Mouse (Mus musculus) liver, embryonic 15.5 days (tissue): ENCODE results near the gene Prr15l. TPM values are rescaled to one million over a fixed set of nuclear protein-coding genes. Genes with fewer than 3 reads are reported as not detected.

Experiments
- ATAC-seq: fragments of 200-750 bp; cut with Nextera tagmentation; 2 replicates; pipeline ENCODE4 v1.8.0; 2017; ENCODE audit warnings: moderate number of reproducible peaks, mild to moderate bottlenecking, moderate library complexity; ENCODE audit not compliant: insufficient read depth
- H3K27ac ChIP-seq: fragments of 300-500 bp; sonication (generic); replicated peaks from 2 replicates; pipeline ENCODE4 v1.5.1; 2015; ENCODE audit warnings: mild to moderate bottlenecking, inconsistent platforms
- H3K27me3 ChIP-seq: fragments of 300-500 bp; sonication (generic); 2 replicates; pipeline ENCODE4 v1.6.1; 2015; ENCODE audit warnings: mild to moderate bottlenecking, inconsistent platforms
- H3K36me3 ChIP-seq: fragments of 300-500 bp; sonication (generic); replicated peaks from 2 replicates; pipeline ENCODE4 v1.6.1; 2015; ENCODE audit warnings: moderate library complexity, mild to moderate bottlenecking, inconsistent platforms
- H3K4me1 ChIP-seq: fragments of 300-500 bp; sonication (generic); replicated peaks from 2 replicates; pipeline ENCODE4 v1.6.1; 2015; ENCODE audit warnings: inconsistent platforms
- H3K4me2 ChIP-seq: fragments of 300-500 bp; sonication (generic); 2 replicates; pipeline ENCODE4 v1.6.1; 2015; ENCODE audit warnings: moderate library complexity, mild to moderate bottlenecking, inconsistent platforms
- H3K4me3 ChIP-seq: fragments of 300-500 bp; sonication (generic); replicated peaks from 2 replicates; pipeline ENCODE4 v1.5.1; 2015; ENCODE audit warnings: mild to moderate bottlenecking, inconsistent platforms
- H3K9ac ChIP-seq: fragments of 300-500 bp; sonication (generic); 2 replicates; pipeline ENCODE4 v1.6.1; 2015; ENCODE audit warnings: moderate library complexity, mild to moderate bottlenecking, inconsistent platforms
- H3K9me3 ChIP-seq: fragments of 300-500 bp; sonication (generic); replicated peaks from 2 replicates; pipeline ENCODE4 v1.6.1; 2016; ENCODE audit warnings: inconsistent platforms
- WGBS: fragments of 180-500 bp; shearing (Covaris S2); methylation state at CpG from one replicate; pipeline ENCODE4 v1.1.7; 2015; ENCODE audit warnings: mixed read lengths; ENCODE audit not compliant: insufficient replicate concordance; 5-methylcytosine and 5-hydroxymethylcytosine counted together
- polyA plus RNA-seq: library from polyadenylated mRNA; unstranded; fragments of >200 nt; fragmentation: Nextera tagmentation; extraction: Ambion mirVana; gene quantifications from 2 replicates; pipeline ENCODE4 v1.2.1, GENCODE M21; 2015

Prr15l gene
- polyA plus RNA-seq, 1 experiment from 2014 or later, result 5.9 TPM

DNA sequence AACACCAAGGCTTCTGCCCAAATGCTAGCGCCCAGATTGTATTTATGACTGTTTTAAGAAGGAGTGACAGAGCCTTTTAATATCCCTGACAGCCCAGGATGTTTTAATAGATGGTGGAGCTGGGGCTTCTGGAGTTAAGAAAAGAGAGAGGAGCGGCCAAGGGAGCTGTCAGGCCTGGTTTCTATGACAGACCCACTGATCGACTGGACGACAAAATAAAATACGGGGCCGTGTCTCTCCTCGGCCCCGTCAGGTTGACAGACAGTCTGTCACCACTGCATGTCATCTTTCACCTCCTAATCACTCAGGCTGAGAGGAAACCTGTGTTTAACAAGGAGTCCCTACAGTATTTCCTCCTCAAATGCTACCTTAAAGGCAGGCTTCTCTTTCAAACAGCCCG is 26.6 kb upstream of the Prr15l start:
- Histone ChIP-seq H3K4me1 (no peaks in the 10 kb centered on the region), H3K27ac (no peak overlapping the region), H3K36me3 (no peaks in the 10 kb centered on the region), H3K9me3 (no peaks in the 10 kb centered on the region), H3K4me3 (no peak overlapping the region), H3K4me2 (no peak overlapping the region), H3K27me3 (peaks cover 11% of the 10 kb centered on the region; the same call in 1 of the 2 replicates), H3K9ac (no peak overlapping the region)
- ATAC-seq, result no peak
- WGBS, result 72% methylated on average over 9 of the region's 9 CpGs

DNA sequence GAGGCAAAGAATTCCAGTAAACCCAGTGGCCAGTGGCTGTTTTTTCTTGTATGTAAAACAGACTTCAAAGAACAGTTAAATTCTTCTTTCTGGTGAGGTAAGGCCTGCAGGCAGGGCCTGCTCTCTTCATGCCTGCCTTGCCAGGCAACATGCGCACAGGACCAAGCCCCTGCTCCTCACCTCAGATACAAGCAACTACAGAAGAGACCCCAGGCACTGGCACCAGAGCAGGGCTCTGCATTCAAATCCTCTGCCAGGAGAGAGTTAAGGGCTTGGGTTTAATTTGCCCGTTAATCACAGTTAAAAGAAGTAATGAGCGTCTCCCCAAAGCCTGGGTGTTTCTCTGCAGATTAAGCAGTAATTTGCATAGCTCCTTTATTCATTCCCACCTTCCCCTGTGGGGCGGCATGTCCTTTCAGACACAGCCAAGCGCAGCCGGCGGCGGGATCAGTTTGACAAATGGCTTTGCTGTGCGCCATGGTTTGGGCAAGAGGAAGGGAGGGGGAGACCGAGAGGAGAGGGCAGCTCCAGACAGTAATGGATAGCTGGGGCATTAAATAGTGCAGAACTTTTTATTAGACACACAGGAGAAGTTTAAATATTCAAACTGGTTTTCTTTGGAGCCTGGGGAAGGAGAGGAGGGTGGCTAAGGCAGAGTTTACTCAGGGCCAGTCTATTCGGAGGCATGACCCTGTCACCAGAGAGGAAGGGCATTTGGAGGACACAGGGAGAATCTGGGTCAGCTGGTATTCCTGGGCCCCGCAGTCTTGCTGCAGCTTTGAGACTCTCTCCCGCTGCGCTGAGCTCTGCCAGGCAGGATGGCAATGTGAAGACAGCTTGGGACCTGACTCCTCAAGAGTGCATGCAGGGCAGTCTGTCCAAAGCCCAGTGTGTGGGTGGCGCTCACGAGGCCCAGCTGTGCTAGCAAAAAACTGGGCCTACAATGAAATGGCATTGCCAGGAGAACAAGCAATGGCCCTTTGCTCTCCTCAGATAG is 25.0 kb upstream of the Prr15l start:
- 48% methylated on average over 16 of the region's 16 CpGs for WGBS

DNA sequence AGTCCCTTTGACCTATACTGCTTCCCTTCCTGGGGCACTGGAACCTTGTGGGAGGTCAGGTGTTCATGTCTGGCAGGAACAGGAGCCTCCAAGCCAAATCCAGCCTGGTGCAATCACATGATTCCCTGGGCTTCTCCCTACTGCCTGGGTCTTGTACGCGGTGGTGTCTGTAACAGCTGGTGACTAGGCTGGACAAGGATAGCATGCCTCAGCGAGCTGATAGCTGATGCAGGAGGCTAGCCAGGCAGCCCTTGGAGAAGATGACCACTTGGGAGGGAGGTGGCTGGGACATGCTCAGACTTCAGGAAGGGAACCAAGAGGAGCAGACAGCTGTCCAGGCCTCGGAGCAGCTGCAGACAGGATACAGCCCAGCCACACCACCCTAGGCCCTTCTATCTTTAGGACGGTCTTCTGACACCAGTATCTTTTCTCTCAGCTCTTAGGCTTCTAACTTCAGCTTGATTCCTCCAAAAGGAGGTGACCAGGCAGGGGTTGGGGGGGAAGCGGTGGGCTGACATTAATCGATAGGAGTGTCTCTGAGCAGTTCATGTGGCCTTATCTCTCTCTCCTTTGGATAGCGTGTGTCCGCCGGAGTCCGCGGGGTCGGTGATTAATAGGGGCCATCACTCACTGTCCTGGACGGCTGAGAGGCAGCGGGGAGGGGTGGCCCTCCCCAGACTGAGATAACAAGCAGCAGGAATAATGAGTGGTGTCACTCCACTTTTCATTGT is 21.3 kb upstream of the Prr15l start:
- no peaks in the 10 kb centered on the region for H3K9me3 ChIP-seq
- no peak overlapping the region for H3K4me2 ChIP-seq
- H3K27me3 ChIP-seq, result peaks cover 5% of the 10 kb centered on the region; the same call in 1 of the 2 replicates
- no peak for ATAC-seq
- H3K27ac ChIP-seq, result no peak overlapping the region
- no peak overlapping the region for H3K9ac ChIP-seq
- 39% methylated on average over 15 of the region's 15 CpGs for WGBS
- H3K36me3 ChIP-seq, result peaks cover 45% of the 10 kb centered on the region
- no peak overlapping the region for H3K4me3 ChIP-seq
- peaks cover 18% of the 10 kb centered on the region for H3K4me1 ChIP-seq

More for the DNA sequence above, 25.0 kb upstream of the Prr15l start:
- Histone ChIP-seq H3K9ac (no peak overlapping the region), H3K4me2 (no peak overlapping the region), H3K9me3 (no peaks in the 10 kb centered on the region), H3K4me3 (no peak overlapping the region), H3K27me3 (peaks cover 11% of the 10 kb centered on the region; the same call in 1 of the 2 replicates), H3K27ac (no peak overlapping the region), H3K36me3 (peaks cover 15% of the 10 kb centered on the region), H3K4me1 (peaks cover 10% of the 10 kb centered on the region; the same call in 1 of the 2 replicates)
- no peak for ATAC-seq

DNA sequence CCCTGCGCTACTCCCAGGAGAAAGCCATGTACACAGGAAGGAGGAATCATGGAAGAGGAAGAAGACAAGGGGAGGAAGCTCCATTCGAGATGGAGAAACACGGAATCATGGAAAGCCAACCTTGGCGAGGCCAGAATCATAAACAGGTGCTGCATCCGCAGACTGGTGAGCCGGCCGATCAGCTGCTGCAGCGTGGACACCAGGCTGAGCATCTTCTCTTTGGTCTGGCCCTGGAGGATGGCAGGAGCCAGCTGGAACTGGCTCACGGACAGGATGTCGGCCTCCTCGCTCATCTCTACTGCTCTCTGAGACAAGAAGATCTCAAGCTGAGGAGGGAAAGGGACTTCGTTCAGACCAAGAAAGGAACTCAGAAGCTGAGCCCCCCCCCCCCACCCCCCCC is 19.3 kb upstream of the Prr15l start:
- WGBS, result 82% methylated on average over 12 of the region's 12 CpGs
- no peak for ATAC-seq
- peaks cover 52% of the 10 kb centered on the region for H3K36me3 ChIP-seq

DNA sequence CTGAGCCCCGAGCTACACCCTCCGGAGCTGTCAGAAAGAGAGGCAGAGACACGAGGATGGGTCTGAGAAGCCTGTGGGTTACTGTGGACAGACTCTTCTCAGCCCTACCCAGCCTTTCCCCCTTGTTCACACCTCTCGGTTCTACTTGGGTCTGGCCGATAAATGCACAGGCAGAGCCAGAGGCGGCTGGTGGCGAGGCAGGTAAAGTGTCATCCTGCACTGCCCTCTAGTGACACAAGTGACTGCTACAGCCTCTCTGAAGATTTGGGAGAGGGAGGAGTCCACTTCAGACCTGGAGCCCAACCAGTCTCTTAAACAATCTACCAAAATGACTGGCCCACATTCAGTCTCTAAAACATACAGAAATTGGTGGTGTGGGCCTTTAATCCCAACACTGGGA is 17.9 kb upstream of the Prr15l start:
- 27% methylated on average over 7 of the region's 7 CpGs for WGBS
- H3K4me3 ChIP-seq, result no peak overlapping the region

More for the DNA sequence above, 19.3 kb upstream of the Prr15l start:
- H3K4me3 ChIP-seq, result no peak overlapping the region
- H3K27ac ChIP-seq, result no peak overlapping the region
- H3K4me1 ChIP-seq, result peaks cover 25% of the 10 kb centered on the region
- H3K4me2 ChIP-seq, result no peak overlapping the region
- no peaks in the 10 kb centered on the region for H3K9me3 ChIP-seq
- H3K9ac ChIP-seq, result no peak overlapping the region
- H3K27me3 ChIP-seq, result no peaks in the 10 kb centered on the region; the same call in 1 of the 2 replicates

DNA sequence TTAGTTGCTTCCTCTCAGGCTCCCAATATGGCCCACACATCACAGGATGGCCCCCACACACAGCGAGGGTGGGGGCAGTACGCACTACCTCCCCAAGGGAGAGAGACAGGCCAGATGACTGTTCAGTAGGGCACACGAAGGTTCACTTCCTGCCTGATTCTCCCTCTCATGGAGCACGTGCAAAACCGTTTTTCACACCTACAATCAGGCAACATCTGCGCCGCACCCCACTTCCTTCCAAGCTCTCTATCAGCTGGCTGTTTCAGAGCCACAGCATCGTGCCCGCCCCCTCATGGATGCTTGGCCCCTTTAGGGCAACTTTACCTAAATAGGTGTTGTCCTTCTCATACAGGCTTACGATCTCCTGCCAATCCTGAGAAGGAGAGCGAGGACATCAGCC is 15.2 kb upstream of the Prr15l start:
- ATAC-seq, result no peak
- H3K4me2 ChIP-seq, result no peak overlapping the region
- H3K4me3 ChIP-seq, result no peak overlapping the region
- 56% methylated on average over 11 of the region's 11 CpGs for WGBS
- H3K27me3 ChIP-seq, result no peaks in the 10 kb centered on the region
- H3K4me1 ChIP-seq, result peaks cover 40% of the 10 kb centered on the region
- no peak overlapping the region for H3K9ac ChIP-seq
- no peaks in the 10 kb centered on the region for H3K9me3 ChIP-seq
- H3K27ac ChIP-seq, result no peak overlapping the region
- peaks cover 39% of the 10 kb centered on the region for H3K36me3 ChIP-seq

More for the DNA sequence above, 17.9 kb upstream of the Prr15l start:
- no peaks in the 10 kb centered on the region; the same call in 1 of the 2 replicates for H3K27me3 ChIP-seq
- no peak overlapping the region for H3K9ac ChIP-seq
- H3K9me3 ChIP-seq, result no peaks in the 10 kb centered on the region
- H3K27ac ChIP-seq, result no peak overlapping the region
- H3K4me2 ChIP-seq, result no peak overlapping the region
- peaks cover 52% of the 10 kb centered on the region for H3K36me3 ChIP-seq
- H3K4me1 ChIP-seq, result peaks cover 28% of the 10 kb centered on the region
- ATAC-seq, result peak; percentile 15; the same call in 1 of the 2 replicates

DNA sequence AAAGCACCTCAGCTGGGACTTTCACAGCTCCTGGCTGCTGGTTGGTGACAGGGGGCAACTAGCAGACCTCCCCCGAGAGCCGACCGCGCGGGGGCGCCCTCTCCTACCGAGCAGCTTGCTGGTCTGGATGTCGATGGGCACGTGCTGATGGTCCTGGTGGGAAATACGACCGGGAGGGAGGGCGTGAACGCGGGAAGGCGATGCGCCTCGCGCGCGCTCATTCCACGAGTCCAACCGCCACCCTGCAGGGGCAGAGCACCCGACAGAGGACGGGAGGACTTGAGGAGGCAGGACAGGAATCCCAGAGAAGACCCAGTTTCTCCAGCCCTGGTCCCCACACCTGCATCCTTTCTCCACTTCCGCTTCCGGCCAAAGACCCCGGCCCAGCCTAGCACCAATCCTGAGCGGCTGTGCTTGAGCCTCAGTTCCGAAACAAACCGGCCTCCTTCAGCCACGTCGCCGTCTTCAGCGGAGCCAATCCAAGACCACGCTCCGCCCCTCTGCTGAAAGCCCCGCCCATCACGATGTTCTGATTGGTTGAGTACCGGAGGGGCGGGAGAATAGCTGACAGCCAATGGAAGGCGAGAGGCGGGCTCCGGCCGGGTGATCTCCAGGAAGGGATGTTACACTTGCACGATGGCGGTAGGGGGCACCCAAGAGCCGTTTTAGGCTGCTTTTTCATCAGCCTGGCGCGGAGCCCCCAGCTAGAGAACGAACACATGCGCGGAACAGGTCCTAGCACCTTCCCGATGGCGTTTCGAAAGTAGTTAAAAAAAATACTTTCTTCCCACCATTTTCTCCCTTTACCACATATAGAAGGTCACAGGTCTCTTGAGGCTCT is 11.6 kb upstream of the Prr15l start, which contains the start of gene Cdk5rap3:
Cdk5rap3 (minus strand) TSS at position 453 of the 841 bp plus-strand sequence.
- H3K4me3 ChIP-seq, result peak within 1 kb of the TSS; percentile 80
- H3K36me3 ChIP-seq, result peaks cover 10% of the 10 kb centered on the region
- H3K4me2 ChIP-seq, result peak within 1 kb of the TSS; percentile 92
- ATAC-seq, result peak; percentile 78
- peak within 1 kb of the TSS; percentile 78 for H3K9ac ChIP-seq
- H3K27me3 ChIP-seq, result no peaks in the 10 kb centered on the region
- WGBS, result under 1% methylated on average over 55 of the region's 55 CpGs
- peaks cover 64% of the 10 kb centered on the region for H3K4me1 ChIP-seq
- H3K27ac ChIP-seq, result peak within 1 kb of the TSS; percentile 97
- no peaks in the 10 kb centered on the region for H3K9me3 ChIP-seq

DNA sequence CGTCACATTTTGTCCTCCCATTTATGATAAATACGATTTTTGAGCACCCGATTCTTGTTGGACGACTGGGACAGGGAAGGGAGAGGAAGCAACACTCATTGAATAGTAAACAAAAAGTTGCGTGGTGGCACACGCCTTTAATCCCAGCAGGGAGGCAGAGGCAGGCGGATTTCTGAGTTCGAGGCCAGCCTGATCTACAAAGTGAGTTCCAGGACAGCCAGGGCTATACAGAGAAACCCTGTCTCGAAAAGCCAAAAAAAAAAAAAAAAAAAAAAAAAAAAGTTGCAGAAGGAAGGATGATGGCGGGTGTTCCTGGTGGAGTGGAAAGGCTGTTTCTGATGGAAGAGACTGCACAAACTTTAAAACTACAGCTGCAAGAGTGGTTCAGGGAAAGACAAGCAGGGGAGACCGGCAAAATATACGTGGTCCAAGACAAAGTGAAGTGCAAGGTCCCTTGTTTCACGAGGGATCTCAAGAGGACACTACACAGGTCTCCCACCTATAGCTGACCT is 11.0 kb upstream of the Prr15l start:
- Histone ChIP-seq H3K9me3 (no peaks in the 10 kb centered on the region), H3K9ac (peak overlapping the region; percentile 64), H3K27ac (peak overlapping the region; percentile 97), H3K36me3 (0 out of 2 replicates have a peak, but pooled peaks cover 5% of the 10 kb centered on the region), H3K4me2 (peak overlapping the region; percentile 66), H3K4me1 (peaks cover 66% of the 10 kb centered on the region), H3K27me3 (no peaks in the 10 kb centered on the region), H3K4me3 (peak overlapping the region; percentile 80)
- WGBS, result 14% methylated on average over 13 of the region's 13 CpGs
- ATAC-seq, result peak; percentile 4

DNA sequence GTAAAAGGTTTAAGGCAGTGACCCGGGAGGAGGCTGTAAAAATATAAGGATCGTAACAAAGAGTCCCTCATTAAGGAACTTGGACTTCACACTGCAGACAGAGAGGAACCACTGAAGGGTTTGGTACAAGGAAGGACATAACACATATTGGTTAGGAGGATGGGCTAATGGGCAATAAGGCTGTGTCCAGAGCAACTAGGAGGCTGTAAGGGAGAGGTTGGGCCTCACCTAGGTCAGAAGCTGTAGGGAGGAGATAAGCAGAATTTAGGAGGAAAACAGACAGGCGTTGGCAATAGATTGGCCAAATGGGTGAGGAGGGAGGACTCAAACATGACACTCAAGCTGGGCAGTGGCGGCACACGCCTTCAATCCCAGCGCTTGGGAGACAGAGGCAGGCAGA is 10.5 kb upstream of the Prr15l start:
- H3K9ac ChIP-seq, result peak overlapping the region; percentile 64
- 33% methylated on average over 6 of the region's 6 CpGs for WGBS
- peak overlapping the region; percentile 66 for H3K4me2 ChIP-seq
- ATAC-seq, result peak; percentile 81
- peak overlapping the region; percentile 97 for H3K27ac ChIP-seq
- no peaks in the 10 kb centered on the region for H3K36me3 ChIP-seq
- peaks cover 66% of the 10 kb centered on the region for H3K4me1 ChIP-seq
- H3K4me3 ChIP-seq, result peak overlapping the region; percentile 25; the same call in 1 of the 2 replicates
- no peaks in the 10 kb centered on the region for H3K9me3 ChIP-seq
- H3K27me3 ChIP-seq, result no peaks in the 10 kb centered on the region

DNA sequence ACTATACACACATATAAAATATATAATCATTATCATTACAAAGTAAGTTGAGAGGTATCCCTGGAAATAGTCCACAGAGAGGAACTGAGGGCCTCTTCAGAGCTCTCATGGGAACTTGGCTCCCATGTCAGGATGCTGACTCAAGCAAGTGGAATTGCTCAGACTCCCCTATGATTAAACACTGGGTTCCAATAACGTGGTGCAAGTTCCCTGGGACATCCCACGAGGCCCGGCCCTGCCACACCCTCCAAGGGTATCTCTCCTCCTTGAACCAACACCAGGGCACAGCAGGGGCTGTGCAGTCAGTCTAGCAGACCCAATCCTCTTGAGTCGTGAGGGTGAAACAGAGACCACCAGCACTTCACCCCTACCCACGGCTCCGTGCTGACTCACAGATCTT is 8.9 kb upstream of the Prr15l start:
- WGBS, result 32% methylated on average over 6 of the region's 6 CpGs
- Histone ChIP-seq H3K4me3 (no peak overlapping the region), H3K4me1 (peaks cover 64% of the 10 kb centered on the region), H3K36me3 (no peaks in the 10 kb centered on the region), H3K4me2 (peak overlapping the region; percentile 35), H3K27ac (peak overlapping the region; percentile 97), H3K9ac (peak overlapping the region; percentile 35; the same call in 1 of the 2 replicates), H3K9me3 (no peaks in the 10 kb centered on the region), H3K27me3 (no peaks in the 10 kb centered on the region)
- ATAC-seq, result 0 out of 2 replicates have a peak, but pooled peaks have one; percentile 9
